Mouse (Mus musculus) midbrain, embryonic 10.5 days (tissue): ENCODE data around the gene Slc25a38. TPM values are rescaled to one million over a fixed set of nuclear protein-coding genes. Genes with fewer than 3 reads are reported as not detected.

Source experiments
- DNase-seq: peaks from one replicate; pipeline ENCODE4 v3.0.0-alpha.2; 2017; ENCODE audit warnings: low spot score
- H3K27ac ChIP-seq: fragments of 300-500 bp; sonication (generic); replicated peaks from 2 replicates; pipeline ENCODE4 v1.5.1; 2016; ENCODE audit warnings: mild to moderate bottlenecking
- H3K27me3 ChIP-seq: fragments of 300-500 bp; sonication (generic); 2 replicates; pipeline ENCODE4 v1.6.1; 2016; ENCODE audit warnings: low read depth, mild to moderate bottlenecking; ENCODE audit not compliant: poor library complexity, severe bottlenecking
- H3K36me3 ChIP-seq: fragments of 300-500 bp; sonication (generic); 2 replicates; pipeline ENCODE4 v1.6.1; 2016; ENCODE audit warnings: mild to moderate bottlenecking, moderate library complexity
- H3K4me1 ChIP-seq: fragments of 300-500 bp; sonication (generic); 2 replicates; pipeline ENCODE4 v1.6.1; 2016
- H3K4me3 ChIP-seq: fragments of 300-500 bp; sonication (generic); 2 replicates; pipeline ENCODE4 v1.5.1; 2016; ENCODE audit warnings: mild to moderate bottlenecking, moderate library complexity
- H3K9me3 ChIP-seq: fragments of 300-500 bp; sonication (generic); replicated peaks from 2 replicates; pipeline ENCODE4 v1.6.1; 2016; ENCODE audit warnings: mild to moderate bottlenecking
- WGBS: fragments of 180-500 bp; shearing (Covaris S2); methylation state at CpG from one replicate; pipeline ENCODE4 v1.1.7; 2016; 5-methylcytosine and 5-hydroxymethylcytosine counted together
- polyA plus RNA-seq: library from polyadenylated mRNA; unstranded; fragments of >200 nt; fragmentation: Nextera tagmentation; extraction: Ambion mirVana; gene quantifications from 2 replicates; pipeline ENCODE4 v1.2.1, GENCODE M21; 2016

The Slc25a38 gene
- polyA plus RNA-seq, 1 experiment from 2014 or later, result 42.1 TPM

DNA sequence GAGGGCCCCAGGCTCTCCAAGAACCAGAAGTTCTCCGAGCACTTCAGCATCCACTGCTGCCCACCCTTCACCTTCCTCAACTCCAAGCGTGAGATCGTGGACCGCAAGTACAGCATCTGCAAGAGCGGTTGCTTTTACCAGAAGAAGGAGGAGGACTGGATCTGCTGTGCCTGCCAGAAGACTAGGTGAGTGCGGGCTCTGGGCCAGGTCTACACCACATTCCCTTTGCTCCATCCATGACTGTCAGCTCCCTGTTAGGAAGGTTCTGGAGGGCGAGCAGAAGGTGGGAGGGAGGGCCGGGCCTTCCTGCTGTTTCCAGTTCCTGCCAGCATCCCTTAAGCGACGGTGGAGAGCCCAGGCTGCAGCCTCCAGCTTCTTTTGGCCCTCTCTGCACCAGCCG, 57.7 kb downstream of the Slc25a38 start:
- H3K4me1 ChIP-seq, result no peaks in the 10 kb centered on the region
- H3K27ac ChIP-seq, result no peak overlapping the region
- H3K9me3 ChIP-seq, result peaks cover 8% of the 10 kb centered on the region; the same call in 1 of the 2 replicates
- no peak overlapping the region for H3K4me3 ChIP-seq
- H3K27me3 ChIP-seq, result peaks cover 10% of the 10 kb centered on the region; the same call in 1 of the 2 replicates
- no peak for DNase-seq
- H3K36me3 ChIP-seq, result no peaks in the 10 kb centered on the region
- 72% methylated on average over 11 of the region's 11 CpGs for WGBS

DNA sequence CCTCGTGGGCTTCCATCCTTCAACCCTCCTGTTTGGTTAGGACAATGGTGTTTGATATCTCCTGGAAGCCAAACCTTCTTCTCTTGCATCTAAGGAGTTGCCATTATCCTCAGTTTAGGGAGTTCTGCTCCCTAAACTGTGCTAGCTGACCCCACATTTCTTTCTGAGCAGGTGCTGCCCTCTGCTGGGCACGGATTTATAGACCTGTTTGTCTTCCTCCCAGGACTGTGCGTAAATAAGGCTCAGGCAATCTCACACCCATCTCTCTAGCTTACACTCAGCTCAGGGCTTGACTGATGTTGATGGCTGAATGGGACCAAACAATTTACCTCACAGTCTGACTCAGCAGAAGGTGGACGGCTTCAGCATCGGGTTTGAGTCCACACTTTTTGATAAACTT, 61.1 kb downstream of the Slc25a38 start:
- Histone ChIP-seq H3K36me3 (no peaks in the 10 kb centered on the region), H3K27ac (no peak overlapping the region), H3K4me3 (no peak overlapping the region), H3K9me3 (peaks cover 12% of the 10 kb centered on the region; the same call in 1 of the 2 replicates), H3K27me3 (peaks cover 10% of the 10 kb centered on the region; the same call in 1 of the 2 replicates), H3K4me1 (no peaks in the 10 kb centered on the region)
- 49% methylated on average over 5 of the region's 5 CpGs for WGBS
- DNase-seq, result peak; percentile 58

Other genes starting within 250 kb of the Slc25a38 start
- 65.8 and 71.6 TPM in 2 replicates for gene Wdr48, start 215.5 kb upstream of the Slc25a38 start, polyA plus RNA-seq
- gene Gorasp1, start 172.8 kb upstream of the Slc25a38 start, polyA plus RNA-seq, result 27.3 and 29.4 TPM in 2 replicates
- 0.16 and 0.42 TPM in 2 replicates for gene Ttc21a, start 172.8 kb upstream of the Slc25a38 start, polyA plus RNA-seq
- 1.9 and 2.7 TPM in 2 replicates for gene Csrnp1, start 125.7 kb upstream of the Slc25a38 start, polyA plus RNA-seq
- gene Xirp1, start 86.8 kb upstream of the Slc25a38 start, polyA plus RNA-seq, result not detected in 2 replicates
- gene Cx3cr1, start 40.5 kb upstream of the Slc25a38 start, polyA plus RNA-seq, result 5.9 and 6.7 TPM in 2 replicates
- gene Ccr8, start 18.3 kb upstream of the Slc25a38 start, polyA plus RNA-seq, result not detected in 2 replicates
- 1,349 and 1,575 TPM in 2 replicates for gene Rpsa, start 17.3 kb downstream of the Slc25a38 start, polyA plus RNA-seq
- 0.22 and 0.73 TPM in 2 replicates for gene Mobp, start 39.3 kb downstream of the Slc25a38 start, polyA plus RNA-seq
- gene Myrip, start 191.1 kb downstream of the Slc25a38 start, polyA plus RNA-seq, result 0.43 and 0.79 TPM in 2 replicates